Mouse (Mus musculus) heart, postnatal 0 days (tissue): ENCODE results near the gene Vmn1r218.
"Not testable (repeated sequence)": the region's sequence is repeated elsewhere in the genome, so short reads cannot be mapped to it uniquely, and the experiment has no call there.

Experiments
- CTCF ChIP-seq: IDR thresholded peaks from 2 replicates; pipeline ENCODE4 v1.5.1; 2016; ENCODE audit warnings: antibody characterized with exemption, control low read depth, low read depth
- EP300 ChIP-seq: IDR thresholded peaks from 2 replicates; pipeline ENCODE4 v1.6.1; 2016; ENCODE audit warnings: antibody characterized with exemption, low read depth

DNA sequence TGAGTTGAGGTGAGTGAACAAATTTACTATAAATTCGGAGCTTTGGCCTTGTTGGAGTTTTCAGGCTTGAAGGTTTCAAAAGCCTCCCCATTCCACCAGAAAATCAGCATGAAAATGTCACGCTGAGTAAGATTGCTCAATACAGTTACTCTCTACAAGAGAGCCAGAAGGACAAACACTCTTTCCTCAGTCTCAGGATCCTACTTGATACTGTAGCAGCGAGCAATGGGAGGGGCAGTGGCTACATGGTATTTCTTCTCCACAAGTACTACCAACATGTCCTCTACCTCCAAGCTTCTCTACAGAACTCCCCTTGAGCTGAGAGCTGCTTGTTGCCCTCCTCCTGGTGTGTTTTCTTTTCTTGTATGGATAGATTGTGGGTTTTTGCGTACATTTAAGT, 33.5 kb downstream of the Vmn1r218 start:
- TF ChIP-seq EP300, CTCF: not testable (repeated sequence)
